Mouse (Mus musculus): ENCODE data around the gene Nxn. TPM values are rescaled to one million over a fixed set of nuclear protein-coding genes. Genes with fewer than 3 reads are reported as not detected.

Nxn gene
- polyA plus RNA-seq, 1 experiment from 2014 or later, result 14.9 TPM

- no peak for TF ChIP-seq CTCF (IDR thresholded peaks at IDR 0.05; ENCODE audit: low read depth)
- Histone ChIP-seq H3K27me3 (replicated peaks; ENCODE audit: control insufficient read depth, insufficient read depth, low read length) (no peaks in the 10 kb centered on the region), H3K4me2 (replicated peaks; ENCODE audit: low read depth) (no peak overlapping the region), H3K36me3 (ENCODE audit: control insufficient read depth, insufficient read depth) (no peaks in the 10 kb centered on the region), H3K4me1 (replicated peaks; ENCODE audit: control insufficient read depth, insufficient read depth, low read length) (no peaks in the 10 kb centered on the region), H3K27ac (ENCODE audit: low read depth, low read length) (no peak overlapping the region), H3K9me3 (ENCODE audit: control insufficient read depth) (no peaks in the 10 kb centered on the region), H3K9ac (ENCODE audit: low read depth, low read length) (no peak overlapping the region), H3K4me3 (ENCODE audit: low read depth, low read length) (no peak overlapping the region)
- WGBS, result 65% methylated on average over 3 of the region's 3 CpGs
- ATAC-seq, result no peak
Measured at GRCm38 (mm10) chr11:76385746-76386145, 13.2 kb downstream of the Nxn start.

GRCm38 (mm10) chr11:76385017-76385416 lies 13.9 kb downstream of the Nxn start:
- TF ChIP-seq CTCF (IDR thresholded peaks at IDR 0.05; ENCODE audit: low read depth), result no peak
- no peaks in the 10 kb centered on the region for H3K27me3 ChIP-seq (replicated peaks; ENCODE audit: control insufficient read depth, insufficient read depth, low read length)
- H3K27ac ChIP-seq (ENCODE audit: low read depth, low read length), result no peak overlapping the region
- ATAC-seq, result no peak
- no peak overlapping the region for H3K9ac ChIP-seq (ENCODE audit: low read depth, low read length)
- no peaks in the 10 kb centered on the region for H3K4me1 ChIP-seq (replicated peaks; ENCODE audit: control insufficient read depth, insufficient read depth, low read length)
- H3K4me3 ChIP-seq (ENCODE audit: low read depth, low read length), result no peak overlapping the region
- H3K36me3 ChIP-seq (ENCODE audit: control insufficient read depth, insufficient read depth), result no peaks in the 10 kb centered on the region
- H3K4me2 ChIP-seq (replicated peaks; ENCODE audit: low read depth), result no peak overlapping the region
- no peaks in the 10 kb centered on the region for H3K9me3 ChIP-seq (ENCODE audit: control insufficient read depth)
- 85% methylated on average over 4 of the region's 4 CpGs for WGBS

GRCm38 (mm10) chr11:76384307-76384706 lies 14.6 kb downstream of the Nxn start:
- no peak overlapping the region for H3K4me3 ChIP-seq (ENCODE audit: low read depth, low read length)
- no peak overlapping the region for H3K9ac ChIP-seq (ENCODE audit: low read depth, low read length)
- H3K36me3 ChIP-seq (ENCODE audit: control insufficient read depth, insufficient read depth), result no peaks in the 10 kb centered on the region
- no peak for TF ChIP-seq CTCF (IDR thresholded peaks at IDR 0.05; ENCODE audit: low read depth)
- ATAC-seq, result no peak
- 74% methylated on average over 5 of the region's 5 CpGs for WGBS
- no peaks in the 10 kb centered on the region for H3K4me1 ChIP-seq (replicated peaks; ENCODE audit: control insufficient read depth, insufficient read depth, low read length)
- H3K27me3 ChIP-seq (replicated peaks; ENCODE audit: control insufficient read depth, insufficient read depth, low read length), result no peaks in the 10 kb centered on the region
- H3K4me2 ChIP-seq (replicated peaks; ENCODE audit: low read depth), result no peak overlapping the region
- no peaks in the 10 kb centered on the region for H3K9me3 ChIP-seq (ENCODE audit: control insufficient read depth)
- no peak overlapping the region; the same call in 1 of the 2 replicates for H3K27ac ChIP-seq (ENCODE audit: low read depth, low read length)

GRCm38 (mm10) chr11:76382711-76383324 lies 16.1 kb downstream of the Nxn start:
- Histone ChIP-seq H3K4me3 (ENCODE audit: low read depth, low read length) (no peak overlapping the region), H3K36me3 (ENCODE audit: control insufficient read depth, insufficient read depth) (no peaks in the 10 kb centered on the region), H3K9me3 (ENCODE audit: control insufficient read depth) (no peaks in the 10 kb centered on the region), H3K4me2 (replicated peaks; ENCODE audit: low read depth) (no peak overlapping the region), H3K27me3 (replicated peaks; ENCODE audit: control insufficient read depth, insufficient read depth, low read length) (no peaks in the 10 kb centered on the region), H3K9ac (ENCODE audit: low read depth, low read length) (no peak overlapping the region), H3K4me1 (replicated peaks; ENCODE audit: control insufficient read depth, insufficient read depth, low read length) (no peaks in the 10 kb centered on the region), H3K27ac (ENCODE audit: low read depth, low read length) (peak overlapping the region; percentile 41; the same call in 1 of the 2 replicates)
- no peak for ATAC-seq
- no peak for TF ChIP-seq CTCF (IDR thresholded peaks at IDR 0.05; ENCODE audit: low read depth)
- WGBS, result 71% methylated on average over 13 of the region's 13 CpGs

DNA sequence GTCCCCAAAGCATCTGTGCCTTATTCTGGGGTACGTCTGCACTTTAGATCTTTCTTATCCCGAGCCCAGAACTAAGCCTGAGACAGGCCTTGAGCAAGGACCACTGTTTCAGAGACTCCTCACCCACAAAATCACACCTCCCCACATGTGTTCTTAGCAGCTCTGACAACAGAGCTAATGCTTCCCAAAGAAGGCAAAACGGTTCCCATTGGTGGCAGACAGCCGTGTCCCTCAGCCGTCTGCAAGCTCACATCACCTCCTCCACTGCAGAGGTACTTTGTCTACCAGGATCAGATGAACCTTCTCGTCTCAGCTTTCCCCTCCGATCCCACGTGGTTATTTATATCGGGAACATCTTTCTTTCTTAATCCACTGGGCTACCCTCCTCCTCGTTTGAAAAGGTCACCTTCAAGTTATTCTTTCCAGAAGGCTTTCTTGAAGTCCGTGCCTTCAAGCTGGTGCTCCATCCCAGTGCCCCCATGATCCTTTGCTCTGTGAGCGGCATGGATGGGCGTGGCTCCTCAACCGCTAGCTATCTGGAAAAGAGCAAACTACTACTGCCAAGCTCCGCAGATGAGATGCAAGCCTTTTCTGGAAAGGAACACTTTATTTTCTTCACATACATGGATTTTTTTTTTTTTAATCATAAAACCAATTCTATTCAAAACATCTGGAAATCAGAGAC lies 17.6 kb downstream of the Nxn start:
- Histone ChIP-seq H3K36me3 (ENCODE audit: control insufficient read depth, insufficient read depth) (no peaks in the 10 kb centered on the region), H3K9me3 (ENCODE audit: control insufficient read depth) (no peaks in the 10 kb centered on the region), H3K4me2 (replicated peaks; ENCODE audit: low read depth) (no peak overlapping the region), H3K4me3 (ENCODE audit: low read depth, low read length) (no peak overlapping the region), H3K4me1 (replicated peaks; ENCODE audit: control insufficient read depth, insufficient read depth, low read length) (no peaks in the 10 kb centered on the region), H3K27ac (ENCODE audit: low read depth, low read length) (no peak overlapping the region), H3K27me3 (replicated peaks; ENCODE audit: control insufficient read depth, insufficient read depth, low read length) (no peaks in the 10 kb centered on the region), H3K9ac (ENCODE audit: low read depth, low read length) (no peak overlapping the region)
- WGBS, result 82% methylated on average over 15 of the region's 15 CpGs
- no peak for TF ChIP-seq CTCF (IDR thresholded peaks at IDR 0.05; ENCODE audit: low read depth)
- ATAC-seq, result no peak

- no peaks in the 10 kb centered on the region for H3K4me1 ChIP-seq (replicated peaks; ENCODE audit: control insufficient read depth, insufficient read depth, low read length)
- no peak overlapping the region for H3K9ac ChIP-seq (ENCODE audit: low read depth, low read length)
- no peak for TF ChIP-seq CTCF (IDR thresholded peaks at IDR 0.05; ENCODE audit: low read depth)
- 48% methylated on average over 11 of the region's 11 CpGs for WGBS
- H3K27ac ChIP-seq (ENCODE audit: low read depth, low read length), result peak overlapping the region; percentile 41; the same call in 1 of the 2 replicates
- no peaks in the 10 kb centered on the region for H3K27me3 ChIP-seq (replicated peaks; ENCODE audit: control insufficient read depth, insufficient read depth, low read length)
- no peaks in the 10 kb centered on the region for H3K36me3 ChIP-seq (ENCODE audit: control insufficient read depth, insufficient read depth)
- no peak for ATAC-seq
- H3K4me2 ChIP-seq (replicated peaks; ENCODE audit: low read depth), result no peak overlapping the region
- no peak overlapping the region for H3K4me3 ChIP-seq (ENCODE audit: low read depth, low read length)
- no peaks in the 10 kb centered on the region for H3K9me3 ChIP-seq (ENCODE audit: control insufficient read depth)
Measured at GRCm38 (mm10) chr11:76379921-76380544, 18.9 kb downstream of the Nxn start.

Data from intestine, postnatal 0 days (tissue).